Mouse (Mus musculus) bone marrow macrophage, adult 2 months (primary cell): ENCODE measurements around the gene Hdgfl2.

ENCODE experiments used
- CTCF ChIP-seq: IDR thresholded peaks from 2 replicates; pipeline ENCODE4 v1.5.1; 2012; ENCODE audit warnings: low read depth, mild to moderate bottlenecking, low read length, moderate library complexity
- POLR2A ChIP-seq: IDR thresholded peaks from 2 replicates; pipeline ENCODE4 v1.6.1; 2012; ENCODE audit warnings: mild to moderate bottlenecking, low read depth, low read length, borderline replicate concordance

DNA sequence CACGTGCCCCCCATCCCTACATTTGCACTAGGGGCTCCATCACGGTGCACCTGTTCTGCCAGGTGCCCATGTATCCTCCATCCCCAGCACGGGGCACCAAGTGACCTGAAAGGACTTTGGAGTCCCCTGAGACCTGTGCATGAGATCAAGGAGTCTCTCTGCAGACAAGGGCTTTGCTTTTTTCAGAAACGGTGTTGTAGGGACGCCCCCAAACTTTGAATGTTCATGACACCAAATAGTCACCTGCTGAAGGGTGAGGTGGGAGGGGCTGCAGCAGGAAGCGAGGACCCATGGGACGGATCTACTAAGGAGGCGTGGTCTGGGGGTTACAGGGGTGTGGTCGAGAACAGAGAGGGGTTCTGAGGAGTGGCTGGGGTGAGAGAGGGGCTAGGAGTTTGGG, 68.8 kb downstream of the Hdgfl2 start:
- TF ChIP-seq CTCF (no peak), POLR2A (no peak)
